ENCODE assay signal across 27 mouse cellular contexts in the genomic region with DNA sequence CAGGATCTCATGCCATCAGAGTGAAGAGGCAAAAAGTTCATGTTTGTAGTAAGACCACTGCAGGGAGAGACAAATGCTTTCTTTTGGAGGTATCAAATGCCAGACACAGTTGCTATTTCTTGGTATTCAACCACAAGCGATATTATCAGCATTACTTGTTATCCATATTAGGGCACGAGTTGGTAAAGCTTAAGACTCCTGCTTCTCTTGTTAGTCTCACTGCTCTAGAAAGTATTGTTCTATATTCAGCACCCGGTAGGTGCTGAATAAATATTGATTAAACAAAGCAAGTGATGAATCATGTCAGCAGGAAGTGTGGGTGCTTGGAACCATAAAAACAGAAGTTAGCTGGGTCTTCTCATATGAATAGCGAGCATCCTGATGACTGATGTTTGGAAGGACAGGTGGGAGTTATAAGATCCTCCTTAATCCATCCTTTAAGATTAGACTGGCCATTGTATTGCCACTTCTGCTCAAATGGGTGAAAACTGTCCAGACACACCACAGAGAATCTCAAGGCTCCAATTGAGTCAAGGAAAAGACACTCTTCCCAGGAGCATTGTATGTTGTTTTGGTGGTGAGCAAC.
DNase-seq lines count a peak whose midpoint lies in the region; ATAC-seq and TF ChIP-seq lines count a peak whose summit lies in the region.
"Had no signal": no experiment of that assay in that cellular context is flagged by ENCODE, and none has a peak within 500 bp of the region (broad histone marks: within the 10 kb centered on the region; RNA-seq: fewer than 3 reads in every experiment).

No protein-coding gene starts in this region.

- no peak overlapping the region for H3K4me2 ChIP-seq in intestine, embryonic 15.5 days (replicated peaks)
- no peak overlapping the region for H3K4me2 ChIP-seq in forebrain, embryonic 14.5 days (ENCODE audit: low read length)
- H3K4me2 ChIP-seq: embryonic facial prominence, embryonic 15.5 days; forebrain, embryonic 12.5 days; heart, embryonic 11.5 days; hindbrain, embryonic 13.5 days; liver, embryonic 12.5 days; midbrain, embryonic 15.5 days; neural tube, embryonic 12.5 days had no signal

- peaks cover 0 to 44% of the 10 kb centered on the region in 2 experiments for H3K36me3 ChIP-seq in MEL (ENCODE audit: control insufficient read depth in 1 of 2, insufficient read depth in 2 of 2, low read length in 2 of 2)
- no peaks in the 10 kb centered on the region for H3K36me3 ChIP-seq in intestine, embryonic 15.5 days
- H3K36me3 ChIP-seq in forebrain, embryonic 14.5 days (ENCODE audit: control insufficient read depth, insufficient read depth, low read length): no peaks in the 10 kb centered on the region
- H3K36me3 ChIP-seq: embryonic facial prominence, embryonic 10.5 days; embryonic facial prominence, embryonic 15.5 days; forebrain, embryonic 12.5 days; hindbrain, embryonic 13.5 days; liver, embryonic 12.5 days; midbrain, embryonic 15.5 days; neural tube, embryonic 12.5 days had no signal

- TF ChIP-seq CTCF in MEL (IDR thresholded peaks at IDR 0.05 in 2 of 3, conservative IDR thresholded peaks at IDR 0.05 in 1 of 3; ENCODE audit: control insufficient read depth in 1 of 3, insufficient read depth in 1 of 3, low read depth in 2 of 3, low read length in 3 of 3, poor library complexity in 1 of 3, severe bottlenecking in 1 of 3): no peak

- 76% methylated on average over 4 of the region's 4 CpGs for WGBS in intestine, embryonic 15.5 days
- WGBS in forebrain, embryonic 14.5 days: 89% methylated on average over 4 of the region's 4 CpGs

- no peaks in the 10 kb centered on the region for H3K27me3 ChIP-seq in MEL (ENCODE audit: control insufficient read depth in 1 of 2, insufficient read depth in 2 of 2, low read length in 2 of 2)
- H3K27me3 ChIP-seq in intestine, embryonic 15.5 days (replicated peaks): no peaks in the 10 kb centered on the region
- no peaks in the 10 kb centered on the region for H3K27me3 ChIP-seq in forebrain, embryonic 14.5 days (replicated peaks; ENCODE audit: control insufficient read depth, insufficient read depth, low read length)
- H3K27me3 ChIP-seq: embryonic facial prominence, embryonic 15.5 days; forebrain, embryonic 12.5 days; hindbrain, embryonic 13.5 days; liver, embryonic 12.5 days; megakaryocyte, embryonic 14.5 days; midbrain, embryonic 15.5 days; neural tube, embryonic 12.5 days had no signal

- DNase-seq in CD4-positive helper T cell, adult 2 months (ENCODE audit: low read depth, low spot score): peak; percentile 40
- peak; percentile 71 for DNase-seq in MEL (ENCODE audit: low read depth, low spot score)
- DNase-seq in forebrain, embryonic 14.5 days (ENCODE audit: low spot score): no peak
- no peak for DNase-seq in heart, adult 8-10 months (ENCODE audit: low spot score)
- DNase-seq: adrenal gland, postnatal 25 days; cerebellum, adult 18-20 months; cerebellum, postnatal 10 days; gastrocnemius, postnatal 14 days; heart, postnatal 4 days; kidney, adult 2 months; kidney, postnatal 4 days; layer of hippocampus, postnatal 36 days; left cerebral cortex, postnatal 4 days; liver, postnatal 0 days; lung, postnatal 36 days; right cerebral cortex, adult 18-20 months had no signal

- H3K9ac ChIP-seq in MEL (ENCODE audit: control insufficient read depth, low read depth, low read length, poor library complexity, severe bottlenecking): no peak overlapping the region
- no peak overlapping the region for H3K9ac ChIP-seq in intestine, embryonic 15.5 days
- no peak overlapping the region for H3K9ac ChIP-seq in forebrain, embryonic 14.5 days (ENCODE audit: low read length)
- H3K9ac ChIP-seq: embryonic facial prominence, embryonic 15.5 days; forebrain, embryonic 12.5 days; hindbrain, embryonic 13.5 days; liver, embryonic 12.5 days; liver, postnatal 0 days; midbrain, embryonic 15.5 days; neural tube, embryonic 12.5 days had no signal

- peak; percentile 68 for ATAC-seq in inflammation-experienced regulatory T-cells, adult 6 months
- ATAC-seq in intestine, embryonic 15.5 days: no peak
- no peak for ATAC-seq in forebrain, embryonic 14.5 days
- ATAC-seq: liver, embryonic 12.5 days; liver, postnatal 0 days; midbrain, embryonic 15.5 days had no signal

- H3K4me1 ChIP-seq in MEL (ENCODE audit: control insufficient read depth in 1 of 2, insufficient read depth in 2 of 2, low read length in 2 of 2): peaks cover 17 to 29% of the 10 kb centered on the region in 2 experiments
- no peaks in the 10 kb centered on the region for H3K4me1 ChIP-seq in intestine, embryonic 15.5 days (replicated peaks)
- no peaks in the 10 kb centered on the region for H3K4me1 ChIP-seq in forebrain, embryonic 14.5 days (ENCODE audit: control insufficient read depth, insufficient read depth, low read length)
- H3K4me1 ChIP-seq: embryonic facial prominence, embryonic 10.5 days; embryonic facial prominence, embryonic 15.5 days; forebrain, embryonic 12.5 days; hindbrain, embryonic 13.5 days; liver, embryonic 12.5 days; midbrain, embryonic 15.5 days; neural tube, embryonic 12.5 days had no signal

- no peak overlapping the region for H3K4me3 ChIP-seq in MEL (ENCODE audit: control insufficient read depth in 1 of 2, insufficient read depth in 1 of 2, low read depth in 2 of 2, low read length in 2 of 2)
- no peak overlapping the region for H3K4me3 ChIP-seq in intestine, embryonic 15.5 days (replicated peaks)
- H3K4me3 ChIP-seq in forebrain, embryonic 14.5 days (ENCODE audit: low read depth, low read length): no peak overlapping the region
- H3K4me3 ChIP-seq: embryonic facial prominence, embryonic 10.5 days; embryonic facial prominence, embryonic 15.5 days; forebrain, embryonic 12.5 days; hindbrain, embryonic 13.5 days; liver, embryonic 12.5 days; megakaryocyte, embryonic 14.5 days; midbrain, embryonic 15.5 days; neural tube, embryonic 12.5 days had no signal

- no peaks in the 10 kb centered on the region for H3K9me3 ChIP-seq in MEL (replicated peaks; ENCODE audit: insufficient read depth, low read length)
- H3K9me3 ChIP-seq in intestine, embryonic 15.5 days: no peaks in the 10 kb centered on the region
- no peaks in the 10 kb centered on the region for H3K9me3 ChIP-seq in forebrain, embryonic 14.5 days (replicated peaks; ENCODE audit: control insufficient read depth, low read length)
- H3K9me3 ChIP-seq: embryonic facial prominence, embryonic 10.5 days; embryonic facial prominence, embryonic 15.5 days; forebrain, embryonic 12.5 days; hindbrain, embryonic 13.5 days; liver, embryonic 12.5 days; midbrain, embryonic 15.5 days; neural tube, embryonic 12.5 days had no signal

- H3K27ac ChIP-seq in MEL (ENCODE audit: control insufficient read depth, low read depth, low read length): peak overlapping the region; percentile 74
- no peak overlapping the region for H3K27ac ChIP-seq in intestine, embryonic 15.5 days
- H3K27ac ChIP-seq in forebrain, embryonic 14.5 days (ENCODE audit: low read depth, low read length): no peak overlapping the region
- H3K27ac ChIP-seq: embryonic facial prominence, embryonic 10.5 days; embryonic facial prominence, embryonic 15.5 days; forebrain, embryonic 12.5 days; hindbrain, embryonic 13.5 days; liver, embryonic 12.5 days; midbrain, embryonic 15.5 days; neural tube, embryonic 12.5 days had no signal

- peak; percentile 75 to 76 for TF ChIP-seq EP300 in MEL (IDR thresholded peaks at IDR 0.05; ENCODE audit: low read depth in 1 of 2, low read length in 2 of 2)

- no peak for TF ChIP-seq POLR2A in MEL (IDR thresholded peaks at IDR 0.05; ENCODE audit: control insufficient read depth in 1 of 2, insufficient read depth in 1 of 2, low read depth in 1 of 2, low read length in 2 of 2, poor library complexity in 1 of 2)

- no peak for TF ChIP-seq RAD21 in MEL (IDR thresholded peaks at IDR 0.05; ENCODE audit: low read depth, low read length)

- H3K79me2 ChIP-seq in MEL (ENCODE audit: control insufficient read depth, insufficient read depth, low read length, poor library complexity): no peaks in the 10 kb centered on the region

TF ChIP-seq in MEL, 35 proteins besides CTCF, POLR2A, EP300 and RAD21:
- TF ChIP-seq TCF12 (IDR thresholded peaks at IDR 0.05; ENCODE audit: low read depth, low read length) (peak; percentile 53), USF1 (IDR thresholded peaks at IDR 0.05; ENCODE audit: low read depth, low read length) (no peak), BHLHE40 (IDR thresholded peaks at IDR 0.05; ENCODE audit: borderline replicate concordance, low read depth, low read length) (peak; percentile 51; the same call in 1 of the 2 replicates), TAL1 (IDR thresholded peaks at IDR 0.05; ENCODE audit: low read length) (peak; percentile 79), POLR2AphosphoS2 (IDR thresholded peaks at IDR 0.05; ENCODE audit: low read length) (no peak), ETS1 (IDR thresholded peaks at IDR 0.05; ENCODE audit: low read depth, low read length) (peak; percentile 53; the same call in 1 of the 2 replicates), GATA1 (IDR thresholded peaks at IDR 0.05; ENCODE audit: low read depth, low read length) (peak; percentile 78)
TF ChIP-seq in MEL: peak in this region for 5.

Comparison
In these comparisons a context has a peak if more than half of its experiments do, and no peak if none do; other contexts are left out.
1. DNase-seq: peak in CD4-positive helper T cell, adult 2 months (single experiment) and MEL (single experiment); none in forebrain, embryonic 14.5 days (single experiment) and heart, adult 8-10 months (single experiment).